Mouse (Mus musculus): ENCODE measurements at regions not wholly inside any gene's neighbourhood (a gene's known extent, or its start where the extent isn't known, plus 50 kb on each side); places are given as distances from the start of the nearest gene placed in this dataset.

DNA sequence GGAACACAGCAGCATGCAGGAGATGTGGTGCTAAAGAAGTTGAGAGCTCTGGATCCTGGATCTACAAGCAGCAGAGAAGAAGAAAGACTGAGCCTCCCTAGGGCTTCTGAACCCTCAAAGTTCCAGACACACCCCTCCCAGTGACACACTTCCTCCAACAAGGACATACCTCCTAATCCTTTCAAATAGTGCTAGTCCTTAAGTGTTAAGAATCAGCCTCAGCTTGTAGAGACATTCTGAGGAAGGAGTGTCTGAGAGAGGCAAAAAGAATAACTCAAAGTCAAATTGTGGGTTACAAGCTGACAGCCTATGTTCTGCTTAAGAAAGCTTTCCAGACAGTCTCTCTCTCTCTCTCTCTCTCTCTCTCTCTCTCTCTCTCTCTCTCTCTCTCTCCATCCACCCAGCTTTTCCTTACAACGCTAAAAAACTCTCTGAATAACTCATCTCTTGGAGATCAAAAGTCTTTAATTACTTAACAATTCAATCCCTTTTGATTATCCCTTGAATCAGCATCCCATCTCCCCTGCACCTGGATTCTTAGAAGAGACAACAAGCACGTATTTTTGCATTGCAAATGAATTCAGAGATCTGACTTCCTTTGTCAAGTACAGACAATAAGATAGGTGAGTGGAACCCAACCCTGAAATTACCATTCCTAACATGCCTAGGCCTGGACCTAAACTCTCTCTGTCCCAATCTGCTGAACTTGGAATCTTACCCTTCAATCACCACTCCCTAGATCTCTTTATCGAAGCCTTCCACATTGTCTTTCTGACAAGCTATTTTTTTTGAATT is 285.7 kb downstream of the Rnf152 start:
- no peak for DNase-seq

DNA sequence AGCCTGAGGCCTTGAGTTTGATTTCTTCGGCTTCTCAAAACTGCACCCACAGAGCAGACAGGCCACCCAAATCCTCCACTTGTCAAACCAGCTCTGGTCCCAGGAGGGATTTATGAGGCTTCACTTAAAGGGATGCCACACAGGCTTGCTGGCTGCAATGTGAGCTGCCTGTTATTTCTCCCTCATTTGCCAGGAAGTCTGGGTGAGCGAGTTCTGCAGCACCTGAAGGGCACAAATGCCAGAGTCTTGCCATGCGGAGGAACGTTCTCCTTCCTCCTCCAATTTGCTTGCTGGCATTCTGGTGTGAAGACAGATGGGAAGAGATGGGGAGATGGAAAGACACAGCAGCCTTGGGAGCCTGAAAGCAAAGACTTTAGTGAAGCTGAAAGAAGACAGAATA is 288.6 kb downstream of the Rnf152 start:
- DNase-seq = no peak

DNA sequence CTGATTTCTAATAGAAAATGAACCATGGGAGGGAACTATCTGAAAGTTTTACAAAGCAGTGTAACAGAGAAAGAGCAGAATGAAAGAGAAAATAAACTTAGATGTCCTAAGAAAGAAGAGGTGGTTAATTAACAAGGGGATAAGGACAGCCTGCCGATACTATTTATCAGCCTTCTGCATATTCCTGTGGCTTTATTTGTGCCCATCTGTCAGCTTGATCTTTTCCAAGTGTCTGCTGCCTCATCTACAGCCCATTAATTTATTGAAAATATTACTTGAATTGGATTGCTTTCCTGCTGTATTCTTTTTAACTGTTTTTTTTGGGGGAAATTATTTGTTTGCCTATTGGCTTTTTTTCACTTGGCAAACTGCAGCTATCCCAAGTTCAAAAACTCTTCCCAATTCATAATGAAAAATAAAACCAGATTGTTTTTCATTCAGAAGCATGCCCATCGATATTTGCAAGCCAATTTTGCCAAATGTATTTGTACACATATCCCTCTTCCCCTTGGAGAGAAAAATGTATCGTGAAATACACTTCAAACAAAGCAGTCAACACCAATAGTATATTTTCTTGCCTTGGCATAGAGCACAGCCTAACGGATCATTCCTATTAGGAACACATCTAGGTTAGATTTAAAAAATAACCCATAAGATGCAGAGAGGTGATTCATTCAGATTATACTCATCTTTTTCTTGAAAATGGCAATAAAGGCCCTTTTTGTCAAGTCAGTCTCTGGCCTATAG is 289.3 kb downstream of the Rnf152 start:
- DNase-seq = no peak

DNA sequence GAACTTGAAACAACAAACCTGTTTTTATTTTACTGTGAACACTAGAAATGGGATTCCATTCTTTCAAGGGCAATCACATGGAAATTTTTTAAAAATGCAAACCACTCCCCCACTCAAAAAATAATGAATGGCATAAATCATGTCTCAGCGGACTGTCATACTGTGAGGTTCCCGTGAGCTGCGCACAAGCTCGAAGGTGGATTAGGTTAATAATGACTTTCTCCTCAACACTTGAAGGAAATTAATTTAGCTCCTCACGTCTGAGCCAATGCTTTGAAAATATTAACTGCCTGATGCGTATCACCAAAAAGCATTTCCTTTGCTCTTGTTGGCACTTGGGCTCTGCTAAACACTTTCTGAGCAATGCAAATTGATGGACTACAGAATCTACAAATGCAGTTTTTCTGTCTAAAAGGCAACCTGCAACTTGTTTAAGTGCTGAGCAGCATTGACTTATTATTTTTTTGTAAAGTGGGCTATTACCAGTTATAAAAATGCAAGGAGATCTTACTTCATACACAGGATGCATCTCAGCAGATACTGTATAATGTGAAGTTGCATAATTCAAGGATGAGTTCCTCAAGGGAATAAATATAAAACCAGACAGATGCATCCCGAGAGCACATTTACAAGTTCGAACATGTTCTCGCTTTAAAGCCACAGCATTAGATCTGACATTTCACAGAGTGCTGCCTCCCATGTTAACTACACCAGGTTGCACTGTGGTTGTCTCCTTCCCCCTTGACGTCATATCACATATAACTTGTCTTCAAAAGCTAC is 282.4 kb downstream of the Cdh20 start:
- no peak for DNase-seq
